Mouse (Mus musculus): ENCODE data around the gene Prrc2c. TPM values are rescaled to one million over a fixed set of nuclear protein-coding genes. Genes with fewer than 3 reads are reported as not detected.

The Prrc2c gene
- 58.9 and 65.2 TPM in 2 replicates for polyA plus RNA-seq (2015; fragmentation: Nextera tagmentation; extraction: Ambion mirVana)

DNA sequence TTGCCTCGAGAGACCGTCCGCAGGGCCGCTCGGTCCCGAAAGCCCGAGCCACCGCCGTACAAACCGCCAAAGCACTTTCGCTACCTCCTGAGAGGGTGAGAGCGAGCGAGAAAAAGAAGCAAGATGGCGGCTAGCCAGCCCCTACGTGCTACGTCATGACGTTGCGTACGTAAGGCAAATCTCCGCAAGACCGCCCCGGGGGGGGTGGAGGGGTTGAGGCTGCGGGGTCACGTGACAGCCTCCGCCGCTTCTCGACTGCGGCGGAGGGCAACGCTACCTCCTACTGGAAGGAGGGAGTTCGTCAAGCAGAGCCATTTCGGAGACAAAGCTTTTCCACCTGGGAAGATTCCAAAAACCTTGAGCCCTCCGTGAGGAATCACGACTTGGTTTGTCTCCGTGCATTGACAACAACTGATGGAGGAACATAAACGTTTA is at the start of gene Prrc2c:
Gene Prrc2c, minus strand, starts transcription at position 156 of the 435 bp plus-strand sequence.

GRCm38 (mm10) chr1:162658119-162658518 is 82.2 kb downstream of the Prrc2c start, which contains the start of gene Myocos:
TSS of gene Myocos (minus strand) at chr1:162658219.

GRCm38 (mm10) chr1:162639051-162639750 is 101.2 kb downstream of the Prrc2c start, which contains the start of gene Myoc:
TSS of gene Myoc (plus strand) at chr1:162639155.

Small RNAs within 50 kb of the gene (microRNA-seq; reads per million reads assigned to microRNA genes)
- gene Gm27616 = 0 reads per million in 2 experiments

Other genes starting within 250 kb of the Prrc2c start
- gene Mettl13, start 192.0 kb downstream of the Prrc2c start, polyA plus RNA-seq (2015; fragmentation: Nextera tagmentation; extraction: Ambion mirVana) = 8.3 and 9.0 TPM in 2 replicates
- 35.8 and 39.9 TPM in 2 replicates for gene Vamp4, start 170.0 kb downstream of the Prrc2c start, polyA plus RNA-seq (2015; fragmentation: Nextera tagmentation; extraction: Ambion mirVana)
- 0.94 and 1.1 TPM in 2 replicates for gene Myoc, start 101.4 kb downstream of the Prrc2c start, polyA plus RNA-seq (2015; fragmentation: Nextera tagmentation; extraction: Ambion mirVana)
- gene Myocos, start 82.3 kb downstream of the Prrc2c start, polyA plus RNA-seq (2015; fragmentation: Nextera tagmentation; extraction: Ambion mirVana) = not detected in 2 replicates
- gene Fmo4, start 73.4 kb upstream of the Prrc2c start, polyA plus RNA-seq (2015; fragmentation: Nextera tagmentation; extraction: Ambion mirVana) = 0.15 and 0.22 TPM in 2 replicates
- 80.5 and 106 TPM in 2 replicates for gene Fmo1, start 126.1 kb upstream of the Prrc2c start, polyA plus RNA-seq (2015; fragmentation: Nextera tagmentation; extraction: Ambion mirVana)
- 2.0 and 2.8 TPM in 2 replicates for gene Fmo2, start 158.2 kb upstream of the Prrc2c start, polyA plus RNA-seq (2015; fragmentation: Nextera tagmentation; extraction: Ambion mirVana)
- gene Fmo6, start 197.0 kb upstream of the Prrc2c start, polyA plus RNA-seq (2015; fragmentation: Nextera tagmentation; extraction: Ambion mirVana) = 0.09 and 0.12 TPM in 2 replicates
- not detected in 2 replicates for gene Fmo3, start 244.0 kb upstream of the Prrc2c start, polyA plus RNA-seq (2015; fragmentation: Nextera tagmentation; extraction: Ambion mirVana)